In the genomic region with DNA sequence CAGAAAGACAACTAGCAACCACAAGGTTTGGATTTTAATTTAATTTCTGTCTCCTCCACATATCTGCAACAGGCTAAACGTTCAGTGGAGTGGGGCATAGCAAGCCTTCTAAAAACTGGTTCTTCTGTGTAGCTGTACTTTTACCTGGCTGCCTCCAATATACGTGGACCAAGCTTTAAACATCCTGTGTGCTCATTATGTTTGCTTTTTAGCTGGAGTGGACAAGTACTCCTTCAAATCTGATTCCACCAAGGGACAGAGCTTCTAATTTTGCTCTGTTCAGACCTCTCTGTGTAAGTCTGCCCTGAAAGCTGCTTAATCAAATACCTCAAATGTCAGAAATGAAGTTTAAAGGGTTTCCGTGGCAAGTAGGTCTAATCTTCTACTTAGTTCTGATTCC, we compare ENCODE assay signal across 29 mouse cellular contexts.
"Had no signal": no experiment of that assay in that cellular context is flagged by ENCODE, and none has a peak within 500 bp of the region (broad histone marks: within the 10 kb centered on the region; RNA-seq: fewer than 3 reads in every experiment).

No protein-coding gene starts in this region.

- H3K9me3 ChIP-seq: limb, embryonic 10.5 days; limb, embryonic 12.5 days; limb, embryonic 13.5 days; limb, embryonic 15.5 days; liver, embryonic 12.5 days; liver, embryonic 13.5 days; liver, embryonic 15.5 days; lung, embryonic 15.5 days; megakaryocyte, embryonic 14.5 days; midbrain, embryonic 12.5 days; midbrain, embryonic 13.5 days; midbrain, embryonic 15.5 days; neural tube, embryonic 12.5 days had no signal

- H3K4me1 ChIP-seq: limb, embryonic 10.5 days; limb, embryonic 12.5 days; limb, embryonic 13.5 days; liver, embryonic 12.5 days; liver, embryonic 13.5 days; liver, embryonic 15.5 days; lung, embryonic 15.5 days; megakaryocyte, embryonic 14.5 days; midbrain, embryonic 12.5 days; midbrain, embryonic 13.5 days; midbrain, embryonic 15.5 days; neural tube, embryonic 12.5 days had no signal

- H3K36me3 ChIP-seq: limb, embryonic 10.5 days; limb, embryonic 12.5 days; limb, embryonic 13.5 days; limb, embryonic 15.5 days; liver, embryonic 12.5 days; liver, embryonic 13.5 days; liver, embryonic 15.5 days; lung, embryonic 15.5 days; midbrain, embryonic 12.5 days; midbrain, embryonic 13.5 days; midbrain, embryonic 15.5 days; neural tube, embryonic 12.5 days had no signal

- H3K27me3 ChIP-seq: limb, embryonic 12.5 days; limb, embryonic 13.5 days; limb, embryonic 15.5 days; liver, embryonic 12.5 days; liver, embryonic 13.5 days; liver, embryonic 15.5 days; lung, embryonic 15.5 days; megakaryocyte, embryonic 14.5 days; midbrain, embryonic 12.5 days; midbrain, embryonic 13.5 days; midbrain, embryonic 15.5 days; neural tube, embryonic 12.5 days had no signal

- ATAC-seq: liver, embryonic 12.5 days; liver, postnatal 0 days; lung, postnatal 0 days; midbrain, embryonic 13.5 days; midbrain, embryonic 15.5 days; midbrain, embryonic 16.5 days had no signal

- H3K27ac ChIP-seq: left cerebral cortex, adult 2 months; limb, embryonic 10.5 days; limb, embryonic 12.5 days; limb, embryonic 13.5 days; limb, embryonic 15.5 days; liver, embryonic 12.5 days; liver, embryonic 13.5 days; liver, embryonic 14.5 days; liver, embryonic 15.5 days; lung, embryonic 15.5 days; macrophage; midbrain, embryonic 12.5 days; midbrain, embryonic 13.5 days; midbrain, embryonic 15.5 days; neural tube, embryonic 12.5 days had no signal

- H3K4me2 ChIP-seq: limb, embryonic 12.5 days; limb, embryonic 13.5 days; limb, embryonic 15.5 days; liver, embryonic 11.5 days; liver, embryonic 12.5 days; liver, embryonic 13.5 days; liver, embryonic 15.5 days; lung, embryonic 15.5 days; midbrain, embryonic 12.5 days; midbrain, embryonic 13.5 days; midbrain, embryonic 15.5 days; neural tube, embryonic 12.5 days had no signal

- H3K4me3 ChIP-seq: left cerebral cortex, adult 2 months; limb, embryonic 10.5 days; limb, embryonic 12.5 days; limb, embryonic 13.5 days; limb, embryonic 15.5 days; liver, embryonic 12.5 days; liver, embryonic 13.5 days; liver, embryonic 15.5 days; lung, embryonic 15.5 days; megakaryocyte, embryonic 14.5 days; midbrain, embryonic 12.5 days; midbrain, embryonic 13.5 days; midbrain, embryonic 15.5 days; myocyte; neural tube, embryonic 12.5 days had no signal

- H3K9ac ChIP-seq: limb, embryonic 12.5 days; limb, embryonic 13.5 days; limb, embryonic 15.5 days; liver, embryonic 12.5 days; liver, embryonic 13.5 days; liver, embryonic 14.5 days; liver, embryonic 15.5 days; liver, postnatal 0 days; lung, embryonic 15.5 days; midbrain, embryonic 12.5 days; midbrain, embryonic 13.5 days; midbrain, embryonic 15.5 days; neural tube, embryonic 12.5 days had no signal

- DNase-seq: layer of hippocampus, postnatal 36 days; left cerebral cortex, postnatal 4 days; liver; liver, embryonic 13.5 days; liver, postnatal 0 days; lung, adult 18-20 months; lung, adult 2 months; lung, postnatal 10 days; lung, postnatal 14 days; midbrain, embryonic 14.5 days had no signal
